Mouse (Mus musculus) NIH3T3 (cell line): ENCODE measurements around the gene Zfc3h1.

Experiments used
- DNase-seq: peaks from one replicate; pipeline ENCODE4 v3.0.0-alpha.2; 2012; ENCODE audit warnings: low read depth

The Zfc3h1 gene

GRCm38 (mm10) chr10:115478441-115479141 lies 93.8 kb downstream of the Zfc3h1 start:
- DNase-seq, result no peak
